Mouse (Mus musculus) kidney, embryonic 14.5 days (tissue): ENCODE measurements around the gene Dapk2. TPM values are rescaled to one million over a fixed set of nuclear protein-coding genes. Genes with fewer than 3 reads are reported as not detected.

Source experiments
- ATAC-seq: fragments of 200-750 bp; cut with Nextera tagmentation; 2 replicates; pipeline ENCODE4 v1.8.0; 2017; ENCODE audit warnings: moderate number of reproducible peaks, mild to moderate bottlenecking, moderate TSS enrichment, moderate library complexity; ENCODE audit not compliant: low FRiP score, low TSS enrichment
- H3K27ac ChIP-seq: fragments of 300-500 bp; sonication (generic); 2 replicates; pipeline ENCODE4 v1.5.1; 2014; ENCODE audit warnings: low read depth, mild to moderate bottlenecking, low read length, moderate library complexity, mixed read lengths
- H3K27me3 ChIP-seq: fragments of 300-500 bp; sonication (generic); 2 replicates; pipeline ENCODE4 v1.6.1; 2014; ENCODE audit warnings: mild to moderate bottlenecking, low read length; ENCODE audit not compliant: control insufficient read depth, insufficient read depth
- H3K36me3 ChIP-seq: fragments of 300-500 bp; sonication (generic); 2 replicates; pipeline ENCODE4 v1.6.1; 2014; ENCODE audit warnings: low read length, mixed read lengths; ENCODE audit not compliant: control insufficient read depth, insufficient read depth
- H3K4me1 ChIP-seq: fragments of 300-500 bp; sonication (generic); 2 replicates; pipeline ENCODE4 v1.6.1; 2014; ENCODE audit warnings: low read length, mixed read lengths; ENCODE audit not compliant: control insufficient read depth, insufficient read depth
- H3K4me2 ChIP-seq: fragments of 300-500 bp; sonication (generic); replicated peaks from 2 replicates; pipeline ENCODE4 v1.6.1; 2014; ENCODE audit warnings: low read depth, mild to moderate bottlenecking, low read length
- H3K4me3 ChIP-seq: fragments of 300-500 bp; sonication (generic); 2 replicates; pipeline ENCODE4 v1.5.1; 2014; ENCODE audit warnings: mild to moderate bottlenecking, low read length
- H3K9ac ChIP-seq: fragments of 300-500 bp; sonication (generic); 2 replicates; pipeline ENCODE4 v1.6.1; 2014; ENCODE audit warnings: low read depth, mild to moderate bottlenecking, low read length, moderate library complexity
- H3K9me3 ChIP-seq: fragments of 300-500 bp; sonication (generic); 2 replicates; pipeline ENCODE4 v1.6.1; 2016; ENCODE audit warnings: low read length; ENCODE audit not compliant: control insufficient read depth
- WGBS: fragments of 180-500 bp; shearing (Covaris S2); extraction: QIAGEN DNeasy Blood & Tissue Kit; methylation state at CpG from one replicate; pipeline ENCODE4 v1.1.7; 2014; 5-methylcytosine and 5-hydroxymethylcytosine counted together
- polyA plus RNA-seq: library from polyadenylated mRNA; unstranded; fragments of >200 nt; fragmentation: Nextera tagmentation; extraction: Ambion mirVana; gene quantifications from 2 replicates; pipeline ENCODE4 v1.2.1, GENCODE M21; 2014

The Dapk2 gene
- polyA plus RNA-seq, 1 experiment from 2014 or later = 4.2 TPM

DNA sequence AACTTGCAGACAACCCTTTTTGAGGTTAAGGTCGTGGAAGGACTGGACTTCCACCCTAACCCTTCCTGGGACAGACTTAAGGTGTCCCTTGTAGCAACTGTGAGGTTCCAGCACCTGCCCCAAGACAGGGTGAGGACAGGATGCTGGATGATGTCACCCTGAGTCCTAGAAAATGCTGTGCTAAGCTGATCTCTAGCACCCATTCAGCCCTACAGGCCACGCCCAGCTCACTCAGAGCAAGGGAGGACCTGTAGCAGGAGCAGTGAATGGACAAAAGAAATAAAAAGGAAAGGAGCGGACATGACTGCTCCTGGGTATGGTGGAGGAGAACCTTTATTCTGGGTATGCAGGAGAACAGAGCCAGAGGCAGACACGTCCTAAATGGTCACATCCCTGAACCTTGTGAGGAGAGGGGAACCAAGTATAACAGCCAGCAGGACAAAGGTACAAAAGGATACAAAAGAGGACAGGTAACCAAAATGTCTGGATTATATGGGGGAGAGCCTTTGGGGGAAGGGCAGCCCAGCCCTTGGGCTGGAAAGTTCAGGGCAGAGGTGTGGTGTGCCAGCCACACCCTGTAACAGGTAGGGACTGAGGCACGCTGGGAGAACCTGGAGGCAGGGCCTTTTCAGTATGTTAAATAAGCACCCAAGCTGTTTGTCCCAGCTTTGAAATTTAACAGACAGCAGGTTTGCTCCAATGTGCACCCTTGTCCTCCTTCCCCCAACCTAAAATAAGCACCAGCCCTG, 67.9 kb downstream of the Dapk2 start:
- Histone ChIP-seq H3K9ac (no peak overlapping the region), H3K36me3 (no peaks in the 10 kb centered on the region), H3K4me2 (no peak overlapping the region), H3K9me3 (no peaks in the 10 kb centered on the region), H3K4me1 (no peaks in the 10 kb centered on the region), H3K27ac (no peak overlapping the region), H3K27me3 (no peaks in the 10 kb centered on the region), H3K4me3 (no peak overlapping the region)
- 74% methylated on average over 5 of the region's 5 CpGs for WGBS
- ATAC-seq = no peak

DNA sequence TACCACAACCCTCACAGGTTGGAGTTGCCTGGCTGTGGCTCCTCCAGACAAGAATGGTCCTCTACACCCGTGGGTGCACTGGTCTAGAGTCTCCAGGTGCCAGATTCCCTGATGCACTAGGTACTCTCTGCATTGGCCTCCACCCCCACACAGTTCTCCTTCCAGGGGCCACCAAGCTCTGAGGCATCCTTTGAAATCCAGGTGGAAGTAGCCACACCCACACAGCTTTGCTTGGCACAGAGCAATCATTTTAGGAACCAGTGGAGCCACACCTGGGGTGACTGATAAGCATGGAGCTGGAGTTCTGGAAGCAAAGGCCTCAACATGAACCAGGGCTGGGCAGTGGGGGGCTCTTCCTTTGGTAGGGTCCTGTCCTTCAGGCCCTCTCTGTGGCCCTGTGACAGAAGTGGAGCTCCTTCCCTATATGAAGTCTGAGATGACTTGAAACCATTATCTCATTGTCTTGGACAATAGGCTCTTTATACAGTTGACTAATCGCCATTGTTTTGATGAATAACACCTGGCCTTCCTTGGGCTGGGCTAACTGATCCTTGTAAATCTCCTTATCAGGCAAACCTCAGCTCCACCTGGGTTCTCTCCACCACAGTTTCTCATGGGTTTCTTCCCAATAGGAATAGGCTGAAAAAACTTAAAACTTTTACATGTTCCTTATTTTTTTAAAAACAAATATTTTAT, 70.6 kb downstream of the Dapk2 start:
- WGBS = 47% methylated on average over 2 of the region's 2 CpGs
- Histone ChIP-seq H3K36me3 (no peaks in the 10 kb centered on the region), H3K4me1 (no peaks in the 10 kb centered on the region), H3K9me3 (no peaks in the 10 kb centered on the region), H3K4me3 (no peak overlapping the region), H3K27me3 (no peaks in the 10 kb centered on the region), H3K4me2 (no peak overlapping the region), H3K27ac (no peak overlapping the region), H3K9ac (no peak overlapping the region)
- ATAC-seq = no peak

DNA sequence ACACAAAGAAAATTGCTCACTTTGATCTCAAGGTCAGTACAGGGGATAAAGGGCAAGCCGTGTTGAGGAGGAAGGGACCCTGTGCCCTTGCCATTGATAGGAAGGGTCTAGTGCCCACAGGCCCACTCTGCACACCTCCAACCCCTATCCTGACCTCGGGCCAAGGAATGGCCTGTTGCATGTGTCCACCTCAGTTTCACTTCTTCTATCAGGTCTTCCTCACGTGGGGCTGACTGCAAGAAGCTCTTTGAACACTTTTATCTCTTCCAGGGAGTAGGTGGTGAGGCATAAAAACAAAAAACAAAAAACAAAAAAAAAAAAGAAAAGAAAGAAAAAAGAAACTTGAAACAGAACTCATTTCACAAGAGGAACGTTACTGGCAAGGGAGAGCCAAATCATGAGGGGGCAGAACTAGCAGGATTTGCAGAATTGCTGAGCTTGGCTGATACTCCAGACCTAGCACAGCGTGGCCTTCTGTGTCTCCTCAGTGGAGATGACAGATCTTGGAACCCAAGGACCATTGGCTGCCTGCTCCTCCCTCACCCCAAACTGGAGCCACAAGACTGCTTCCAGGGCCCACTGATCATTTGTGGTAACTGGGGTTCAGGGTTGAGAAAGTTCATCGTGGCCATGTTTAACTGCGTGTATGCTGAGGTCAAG, 73.9 kb downstream of the Dapk2 start:
- Histone ChIP-seq H3K4me1 (no peaks in the 10 kb centered on the region), H3K27me3 (no peaks in the 10 kb centered on the region), H3K4me3 (no peak overlapping the region), H3K27ac (no peak overlapping the region), H3K9me3 (no peaks in the 10 kb centered on the region), H3K9ac (no peak overlapping the region), H3K36me3 (no peaks in the 10 kb centered on the region), H3K4me2 (no peak overlapping the region)
- ATAC-seq = no peak
- WGBS = 61% methylated on average over 7 of the region's 7 CpGs

DNA sequence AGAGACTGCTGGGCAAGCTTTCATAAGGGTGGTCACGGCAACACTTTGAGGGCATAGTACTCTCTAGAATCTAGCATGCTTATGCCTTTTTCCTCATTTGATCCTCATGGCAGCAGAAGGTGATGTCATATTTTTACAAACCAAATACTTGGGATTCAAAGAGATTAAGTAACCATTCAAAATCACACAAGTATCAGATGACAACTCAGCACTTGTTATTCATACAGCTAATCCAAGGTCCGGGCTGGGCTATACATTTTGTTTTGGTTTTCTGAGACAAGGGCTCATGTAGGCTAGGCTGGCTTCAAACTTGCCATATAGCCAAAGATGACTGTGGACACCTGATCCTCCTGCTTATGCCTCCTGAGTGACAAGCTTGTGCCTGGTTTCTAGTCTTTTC, 78.6 kb downstream of the Dapk2 start:
- H3K4me2 ChIP-seq = no peak overlapping the region
- no peaks in the 10 kb centered on the region for H3K27me3 ChIP-seq
- ATAC-seq = no peak
- WGBS = 71% methylated on average over 2 of the region's 2 CpGs
- H3K36me3 ChIP-seq = no peaks in the 10 kb centered on the region
- H3K9me3 ChIP-seq = no peaks in the 10 kb centered on the region
- H3K27ac ChIP-seq = no peak overlapping the region
- no peak overlapping the region for H3K9ac ChIP-seq
- H3K4me1 ChIP-seq = no peaks in the 10 kb centered on the region
- H3K4me3 ChIP-seq = no peak overlapping the region

DNA sequence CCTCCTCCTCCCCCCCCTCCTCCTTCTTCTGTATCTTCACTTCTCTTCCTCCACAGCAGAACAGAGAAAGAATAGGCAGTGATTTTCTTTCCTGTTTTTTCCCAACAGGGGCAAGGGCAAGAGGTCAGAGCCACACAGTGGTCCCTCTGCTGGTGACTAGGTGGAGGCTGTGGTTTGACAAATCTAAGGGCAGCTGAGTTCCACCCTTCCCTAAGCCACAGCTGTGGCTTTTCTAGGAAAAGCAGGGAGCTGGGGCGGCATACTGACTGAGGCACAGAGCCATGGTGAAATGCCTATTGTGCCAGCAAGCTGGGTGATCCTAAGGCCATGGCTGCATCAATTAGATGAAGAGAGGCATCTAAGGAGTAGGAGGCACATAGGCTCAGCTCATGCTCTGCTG, 79.7 kb downstream of the Dapk2 start:
- Histone ChIP-seq H3K4me3 (no peak overlapping the region), H3K9me3 (no peaks in the 10 kb centered on the region), H3K4me2 (no peak overlapping the region), H3K36me3 (no peaks in the 10 kb centered on the region), H3K4me1 (no peaks in the 10 kb centered on the region), H3K27ac (no peak overlapping the region), H3K9ac (no peak overlapping the region), H3K27me3 (no peaks in the 10 kb centered on the region)
- 71% methylated on average over 1 of the region's 1 CpGs for WGBS
- no peak for ATAC-seq

DNA sequence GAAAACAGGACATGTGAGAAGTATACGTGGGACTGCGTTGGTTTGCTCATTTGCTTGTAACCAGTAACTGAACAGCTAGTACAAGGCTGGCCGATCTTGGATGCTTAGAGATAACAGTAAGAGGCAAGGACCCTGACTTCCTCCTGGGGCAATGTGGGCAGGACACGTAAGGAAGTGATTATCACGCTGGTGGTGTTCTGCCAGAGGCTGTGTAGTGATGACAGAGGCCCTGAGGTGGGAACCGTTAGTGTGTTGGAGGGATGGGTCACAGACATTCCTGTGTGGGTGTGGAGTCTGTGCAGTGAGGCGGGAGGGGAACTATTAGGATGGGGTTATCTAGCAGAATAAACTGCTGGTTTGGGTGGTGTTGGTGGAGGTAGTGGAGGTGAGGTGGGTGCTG, 81.2 kb downstream of the Dapk2 start:
- no peaks in the 10 kb centered on the region for H3K4me1 ChIP-seq
- ATAC-seq = no peak
- no peaks in the 10 kb centered on the region for H3K27me3 ChIP-seq
- H3K4me2 ChIP-seq = no peak overlapping the region
- H3K4me3 ChIP-seq = no peak overlapping the region
- no peak overlapping the region for H3K9ac ChIP-seq
- 74% methylated on average over 7 of the region's 7 CpGs for WGBS
- no peaks in the 10 kb centered on the region for H3K36me3 ChIP-seq
- H3K27ac ChIP-seq = no peak overlapping the region
- H3K9me3 ChIP-seq = no peaks in the 10 kb centered on the region

DNA sequence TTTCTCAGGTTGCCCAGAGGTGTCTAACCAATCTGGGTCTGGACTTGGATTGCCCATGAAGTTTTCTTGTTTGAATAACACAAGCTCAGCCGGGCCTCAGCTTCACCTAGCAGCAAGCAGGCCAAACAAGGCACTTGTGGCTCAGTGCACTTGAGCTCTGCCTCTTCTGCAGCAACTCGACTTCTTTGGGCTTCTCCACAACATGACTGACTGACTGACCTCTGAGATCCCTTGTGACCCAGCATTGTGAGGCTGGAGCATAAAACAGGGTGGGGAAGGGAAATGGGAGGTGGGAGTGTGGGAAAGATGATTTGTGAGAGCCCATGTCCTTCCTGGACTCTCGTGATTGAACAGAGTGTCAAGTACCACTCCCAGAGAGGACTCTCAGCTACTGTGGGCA, 81.7 kb downstream of the Dapk2 start:
- no peak for ATAC-seq
- no peak overlapping the region for H3K4me3 ChIP-seq
- H3K4me1 ChIP-seq = no peaks in the 10 kb centered on the region
- no peak overlapping the region for H3K9ac ChIP-seq
- 44% methylated on average over 3 of the region's 3 CpGs for WGBS
- H3K4me2 ChIP-seq = no peak overlapping the region
- H3K27ac ChIP-seq = no peak overlapping the region
- H3K9me3 ChIP-seq = no peaks in the 10 kb centered on the region
- H3K27me3 ChIP-seq = no peaks in the 10 kb centered on the region
- H3K36me3 ChIP-seq = no peaks in the 10 kb centered on the region

DNA sequence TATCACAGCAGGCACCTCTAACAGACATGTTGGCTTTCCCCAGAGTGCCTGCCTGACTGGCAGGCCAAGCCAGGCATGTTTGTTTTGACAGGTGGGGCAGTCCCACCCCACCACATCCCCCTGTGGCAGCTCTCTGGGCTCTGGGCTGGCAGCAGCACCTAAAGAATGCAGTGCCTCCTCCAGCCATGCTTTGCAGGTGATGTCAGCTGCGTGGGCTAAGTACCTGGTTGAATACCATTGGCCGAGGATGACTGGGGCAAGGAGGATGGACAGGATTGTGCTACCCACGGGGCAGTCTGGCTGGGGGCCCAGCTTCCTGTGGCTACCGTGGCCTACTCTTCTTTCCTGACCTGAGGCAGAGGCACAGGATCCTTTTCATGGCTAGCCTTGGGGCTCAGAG, 82.5 kb downstream of the Dapk2 start:
- H3K9me3 ChIP-seq = no peaks in the 10 kb centered on the region
- H3K4me2 ChIP-seq = no peak overlapping the region
- no peak overlapping the region for H3K9ac ChIP-seq
- no peaks in the 10 kb centered on the region for H3K4me1 ChIP-seq
- H3K36me3 ChIP-seq = no peaks in the 10 kb centered on the region
- ATAC-seq = no peak
- H3K4me3 ChIP-seq = no peak overlapping the region
- no peak overlapping the region for H3K27ac ChIP-seq
- no peaks in the 10 kb centered on the region for H3K27me3 ChIP-seq
- 47% methylated on average over 4 of the region's 4 CpGs for WGBS

DNA sequence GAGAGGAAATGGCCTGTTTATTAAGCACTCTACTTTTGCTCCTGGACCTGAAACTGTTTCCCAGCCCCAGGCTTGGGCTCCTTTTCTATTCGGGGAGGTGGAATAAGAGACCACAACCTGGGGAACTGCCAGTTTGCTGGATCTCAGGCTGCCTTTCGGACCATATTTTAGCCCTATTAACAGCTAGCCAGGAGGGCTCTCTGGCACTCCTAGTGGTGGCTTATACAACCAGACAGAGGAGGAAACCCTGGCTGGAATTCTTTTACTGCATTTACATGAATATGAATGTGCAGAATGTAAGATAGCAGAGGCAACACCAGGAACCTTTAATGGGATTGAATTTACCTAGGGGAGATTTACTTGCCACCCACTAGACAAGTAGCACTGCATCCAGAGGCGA, 83.0 kb downstream of the Dapk2 start:
- no peak overlapping the region for H3K27ac ChIP-seq
- WGBS = 52% methylated on average over 3 of the region's 3 CpGs

More for the DNA sequence above, 83.0 kb downstream of the Dapk2 start:
- H3K9ac ChIP-seq = no peak overlapping the region
- H3K27me3 ChIP-seq = no peaks in the 10 kb centered on the region
- no peaks in the 10 kb centered on the region for H3K36me3 ChIP-seq
- H3K9me3 ChIP-seq = no peaks in the 10 kb centered on the region
- H3K4me1 ChIP-seq = 0 out of 2 replicates have a peak, but pooled peaks cover 5% of the 10 kb centered on the region
- H3K4me3 ChIP-seq = no peak overlapping the region
- no peak overlapping the region for H3K4me2 ChIP-seq
- no peak for ATAC-seq
